Mouse (Mus musculus): ENCODE results near the gene Rbfox1. TPM values are rescaled to one million over a fixed set of nuclear protein-coding genes. Genes with fewer than 3 reads are reported as not detected.

Gene Rbfox1
- polyA plus RNA-seq, 1 experiment: 1.4 TPM

- Histone ChIP-seq H3K4me1 (ENCODE audit: control insufficient read depth, insufficient read depth, low read length) (no peaks in the 10 kb centered on the region), H3K27ac (ENCODE audit: insufficient read depth, low read length) (no peak overlapping the region), H3K4me3 (ENCODE audit: insufficient read depth, low read length) (no peak overlapping the region)
- no peak for TF ChIP-seq POLR2A (IDR thresholded peaks at IDR 0.05; ENCODE audit: low read depth, low read length)
- TF ChIP-seq CTCF (IDR thresholded peaks at IDR 0.05; ENCODE audit: borderline replicate concordance, insufficient read depth, low read length): no peak
These were observed 357.3 kb downstream of the Rbfox1 start for GRCm38 (mm10) chr16:6242468-6242867.

GRCm38 (mm10) chr16:6247569-6247968, 362.4 kb downstream of the Rbfox1 start:
- Histone ChIP-seq H3K4me3 (ENCODE audit: insufficient read depth, low read length) (no peak overlapping the region), H3K4me1 (ENCODE audit: control insufficient read depth, insufficient read depth, low read length) (no peaks in the 10 kb centered on the region), H3K27ac (ENCODE audit: insufficient read depth, low read length) (no peak overlapping the region)
- no peak for TF ChIP-seq CTCF (IDR thresholded peaks at IDR 0.05; ENCODE audit: borderline replicate concordance, insufficient read depth, low read length)
- no peak for TF ChIP-seq POLR2A (IDR thresholded peaks at IDR 0.05; ENCODE audit: low read depth, low read length)

- H3K4me1 ChIP-seq (ENCODE audit: control insufficient read depth, insufficient read depth, low read length): no peaks in the 10 kb centered on the region
- H3K4me3 ChIP-seq (ENCODE audit: insufficient read depth, low read length): no peak overlapping the region
- no peak for TF ChIP-seq CTCF (IDR thresholded peaks at IDR 0.05; ENCODE audit: borderline replicate concordance, insufficient read depth, low read length)
- no peak for TF ChIP-seq POLR2A (IDR thresholded peaks at IDR 0.05; ENCODE audit: low read depth, low read length)
- H3K27ac ChIP-seq (ENCODE audit: insufficient read depth, low read length): no peak overlapping the region
These were observed 379.4 kb downstream of the Rbfox1 start for GRCm38 (mm10) chr16:6264557-6264956.

GRCm38 (mm10) chr16:6265610-6266009, 380.5 kb downstream of the Rbfox1 start:
- Histone ChIP-seq H3K4me1 (ENCODE audit: control insufficient read depth, insufficient read depth, low read length) (no peaks in the 10 kb centered on the region), H3K27ac (ENCODE audit: insufficient read depth, low read length) (no peak overlapping the region), H3K4me3 (ENCODE audit: insufficient read depth, low read length) (no peak overlapping the region)
- TF ChIP-seq POLR2A (IDR thresholded peaks at IDR 0.05; ENCODE audit: low read depth, low read length) (no peak), CTCF (IDR thresholded peaks at IDR 0.05; ENCODE audit: borderline replicate concordance, insufficient read depth, low read length) (no peak)

- no peak overlapping the region for H3K27ac ChIP-seq (ENCODE audit: insufficient read depth, low read length)
- H3K4me1 ChIP-seq (ENCODE audit: control insufficient read depth, insufficient read depth, low read length): no peaks in the 10 kb centered on the region
- no peak for TF ChIP-seq POLR2A (IDR thresholded peaks at IDR 0.05; ENCODE audit: low read depth, low read length)
- TF ChIP-seq CTCF (IDR thresholded peaks at IDR 0.05; ENCODE audit: borderline replicate concordance, insufficient read depth, low read length): no peak
- H3K4me3 ChIP-seq (ENCODE audit: insufficient read depth, low read length): no peak overlapping the region
These were observed 386.6 kb downstream of the Rbfox1 start for GRCm38 (mm10) chr16:6271596-6272370.

- H3K4me3 ChIP-seq (ENCODE audit: insufficient read depth, low read length): no peak overlapping the region
- no peaks in the 10 kb centered on the region for H3K4me1 ChIP-seq (ENCODE audit: control insufficient read depth, insufficient read depth, low read length)
- no peak overlapping the region for H3K27ac ChIP-seq (ENCODE audit: insufficient read depth, low read length)
- no peak for TF ChIP-seq POLR2A (IDR thresholded peaks at IDR 0.05; ENCODE audit: low read depth, low read length)
- no peak for TF ChIP-seq CTCF (IDR thresholded peaks at IDR 0.05; ENCODE audit: borderline replicate concordance, insufficient read depth, low read length)
These were observed 398.3 kb downstream of the Rbfox1 start for GRCm38 (mm10) chr16:6283496-6283895.

- no peak overlapping the region for H3K4me3 ChIP-seq (ENCODE audit: insufficient read depth, low read length)
- no peak for TF ChIP-seq CTCF (IDR thresholded peaks at IDR 0.05; ENCODE audit: borderline replicate concordance, insufficient read depth, low read length)
- TF ChIP-seq POLR2A (IDR thresholded peaks at IDR 0.05; ENCODE audit: low read depth, low read length): no peak
These were observed 399.2 kb downstream of the Rbfox1 start for GRCm38 (mm10) chr16:6284317-6284716.

GRCm38 (mm10) chr16:6287699-6288098, 402.5 kb downstream of the Rbfox1 start:
- Histone ChIP-seq H3K4me1 (ENCODE audit: control insufficient read depth, insufficient read depth, low read length) (no peaks in the 10 kb centered on the region), H3K4me3 (ENCODE audit: insufficient read depth, low read length) (no peak overlapping the region), H3K27ac (ENCODE audit: insufficient read depth, low read length) (no peak overlapping the region)
- TF ChIP-seq POLR2A (IDR thresholded peaks at IDR 0.05; ENCODE audit: low read depth, low read length): no peak
- no peak for TF ChIP-seq CTCF (IDR thresholded peaks at IDR 0.05; ENCODE audit: borderline replicate concordance, insufficient read depth, low read length)

More at GRCm38 (mm10) chr16:6284317-6284716, 399.2 kb downstream of the Rbfox1 start:
- no peak overlapping the region for H3K27ac ChIP-seq (ENCODE audit: insufficient read depth, low read length)
- no peaks in the 10 kb centered on the region for H3K4me1 ChIP-seq (ENCODE audit: control insufficient read depth, insufficient read depth, low read length)

- Histone ChIP-seq H3K4me1 (ENCODE audit: control insufficient read depth, insufficient read depth, low read length) (no peaks in the 10 kb centered on the region), H3K27ac (ENCODE audit: insufficient read depth, low read length) (no peak overlapping the region), H3K4me3 (ENCODE audit: insufficient read depth, low read length) (no peak overlapping the region)
- TF ChIP-seq POLR2A (IDR thresholded peaks at IDR 0.05; ENCODE audit: low read depth, low read length) (no peak), CTCF (IDR thresholded peaks at IDR 0.05; ENCODE audit: borderline replicate concordance, insufficient read depth, low read length) (no peak)
These were observed 415.0 kb downstream of the Rbfox1 start for GRCm38 (mm10) chr16:6300112-6300511.

- H3K27ac ChIP-seq (ENCODE audit: insufficient read depth, low read length): no peak overlapping the region
- TF ChIP-seq CTCF (IDR thresholded peaks at IDR 0.05; ENCODE audit: borderline replicate concordance, insufficient read depth, low read length) (no peak), POLR2A (IDR thresholded peaks at IDR 0.05; ENCODE audit: low read depth, low read length) (no peak)
- H3K4me1 ChIP-seq (ENCODE audit: control insufficient read depth, insufficient read depth, low read length): no peaks in the 10 kb centered on the region
- H3K4me3 ChIP-seq (ENCODE audit: insufficient read depth, low read length): no peak overlapping the region
These were observed 417.9 kb downstream of the Rbfox1 start for GRCm38 (mm10) chr16:6303082-6303481.
